Comparison of ENCODE assay signal across 12 mouse cellular contexts in genomic region chr14:60027139-60027538, GRCm38 (mm10).
"Had no signal": no experiment of that assay in that cellular context is flagged by ENCODE, and none has a peak within 500 bp of the region (broad histone marks: within the 10 kb centered on the region; RNA-seq: fewer than 3 reads in every experiment).

No protein-coding gene starts in this region.

- H3K27me3 ChIP-seq: liver, embryonic 13.5 days; megakaryocyte, embryonic 14.5 days; midbrain, embryonic 13.5 days; neural tube, embryonic 13.5 days; stomach, embryonic 15.5 days had no signal

- H3K4me1 ChIP-seq: liver, embryonic 13.5 days; megakaryocyte, embryonic 14.5 days; midbrain, embryonic 10.5 days; neural tube, embryonic 13.5 days had no signal

- H3K4me2 ChIP-seq: liver, embryonic 13.5 days; midbrain, embryonic 13.5 days; neural tube, embryonic 13.5 days; stomach, embryonic 15.5 days had no signal

- H3K9ac ChIP-seq: liver, embryonic 13.5 days; midbrain, embryonic 13.5 days; neural tube, embryonic 13.5 days; stomach, embryonic 15.5 days had no signal

- H3K27ac ChIP-seq: liver, embryonic 13.5 days; midbrain, embryonic 10.5 days; midbrain, embryonic 13.5 days; neural tube, embryonic 13.5 days; stomach, embryonic 15.5 days had no signal

- H3K36me3 ChIP-seq: liver, embryonic 13.5 days; midbrain, embryonic 10.5 days; stomach, embryonic 15.5 days had no signal

- DNase-seq: liver, embryonic 13.5 days; retina, postnatal 1 day; spleen, adult 18-20 months; thymus, postnatal 36 days had no signal

- ATAC-seq: midbrain, embryonic 13.5 days; midbrain, embryonic 16.5 days had no signal

- H3K4me3 ChIP-seq: left cerebral cortex, adult 2 months; liver, embryonic 13.5 days; megakaryocyte, embryonic 14.5 days; midbrain, embryonic 10.5 days; midbrain, embryonic 13.5 days; myocyte; neural tube, embryonic 13.5 days; stomach, embryonic 15.5 days had no signal

- H3K9me3 ChIP-seq: liver, embryonic 13.5 days; midbrain, embryonic 10.5 days; midbrain, embryonic 13.5 days; stomach, embryonic 15.5 days had no signal
